Mouse (Mus musculus): Measurements from ENCODE around the gene Sppl3.

DNA sequence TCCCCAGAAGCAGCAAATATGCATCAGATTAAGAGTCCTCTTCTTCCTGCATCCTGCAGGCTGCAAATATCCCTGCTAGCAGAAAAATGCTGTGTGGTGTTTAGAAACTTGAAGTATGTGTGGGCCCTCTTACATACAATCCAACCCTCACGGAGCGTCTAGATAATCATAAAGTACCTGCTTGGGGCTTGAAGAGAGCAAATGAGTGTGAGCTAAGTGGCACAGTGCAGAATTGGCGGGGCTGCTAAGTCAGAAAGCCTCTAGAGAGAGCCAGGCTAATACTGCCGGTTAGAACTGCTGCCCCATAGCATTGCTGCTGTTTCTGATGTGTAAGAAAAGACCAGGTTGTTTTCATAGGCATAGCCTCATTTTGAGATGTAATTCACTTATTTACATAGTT, 18.0 kb downstream of the Sppl3 start:
- TF ChIP-seq CTCF (IDR thresholded peaks at IDR 0.05; ENCODE audit: low read depth, low read length) (no peak), POLR2A (IDR thresholded peaks at IDR 0.05; ENCODE audit: extremely low read depth, insufficient read depth, low read length) (no peak)
